Mouse (Mus musculus): Measurements from ENCODE around the gene Gaa. TPM values are rescaled to one million over a fixed set of nuclear protein-coding genes. Genes with fewer than 3 reads are reported as not detected.
A peak's percentile ranks its signal among the peaks of the same experiment; 100 is the strongest.
"Not testable (repeated sequence)": the region's sequence is repeated elsewhere in the genome, so short reads cannot be mapped to it uniquely, and the experiment has no call there.

Gaa gene
- polyA plus RNA-seq, 1 experiment, result 94.8 TPM

- TF ChIP-seq CTCF (IDR thresholded peaks at IDR 0.05; ENCODE audit: borderline replicate concordance, control insufficient read depth, extremely low read depth, insufficient read depth, low read length, poor library complexity) (no peak), POLR2A (IDR thresholded peaks at IDR 0.05; ENCODE audit: control insufficient read depth, extremely low read depth, insufficient read depth, low read length, poor library complexity) (no peak)
- H3K27me3 ChIP-seq (ENCODE audit: control insufficient read depth, insufficient read depth, low read length), result no peaks in the 10 kb centered on the region
- no peak overlapping the region for H3K27ac ChIP-seq (ENCODE audit: control insufficient read depth, insufficient read depth, low read length)
- WGBS, result 86% methylated on average over 17 of the region's 17 CpGs
- no peak for DNase-seq
- peaks cover 25% of the 10 kb centered on the region for H3K4me1 ChIP-seq (replicated peaks; ENCODE audit: control insufficient read depth, insufficient read depth, low read length)
- H3K36me3 ChIP-seq (ENCODE audit: control insufficient read depth, insufficient read depth, low read length), result no peaks in the 10 kb centered on the region
- H3K4me3 ChIP-seq (ENCODE audit: control insufficient read depth, insufficient read depth, low read length), result no peak overlapping the region
These were observed 16.7 kb upstream of the Gaa start for GRCm38 (mm10) chr11:119250998-119251397.

DNA sequence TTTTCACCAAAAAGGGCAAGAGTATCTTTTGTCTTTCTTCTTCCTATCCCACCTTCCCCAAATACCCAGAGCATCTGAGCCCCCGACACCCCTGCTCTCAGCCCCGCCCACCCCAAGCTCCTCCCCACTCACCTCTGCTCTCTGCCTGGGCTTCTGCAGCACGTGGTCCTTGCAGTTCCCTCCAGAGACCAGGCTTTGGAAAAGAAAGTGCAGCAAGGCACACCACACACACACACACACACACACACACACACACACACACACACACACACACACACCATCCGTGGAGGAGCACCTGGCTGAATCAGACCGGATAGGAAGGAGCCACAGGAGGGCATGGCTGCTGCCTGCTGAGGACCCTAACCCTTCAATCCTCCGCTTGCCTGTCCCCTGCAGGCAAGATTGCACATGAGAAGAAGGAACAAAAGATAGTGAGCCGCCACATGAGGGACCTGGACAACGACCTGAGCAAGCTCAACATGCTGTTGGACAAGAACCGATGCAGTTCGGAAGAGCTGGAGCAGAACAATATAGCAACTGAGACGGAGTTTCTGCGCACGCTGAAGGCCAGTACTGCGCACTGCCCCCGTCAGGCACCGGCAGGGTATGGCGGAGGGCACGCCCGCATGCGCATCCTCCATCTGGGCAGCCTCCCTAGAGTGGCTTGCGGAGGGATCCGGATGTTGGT, 14.7 kb upstream of the Gaa start:
- H3K36me3 ChIP-seq (ENCODE audit: control insufficient read depth, insufficient read depth, low read length), result no peaks in the 10 kb centered on the region
- 6% methylated on average over 22 of the region's 22 CpGs for WGBS
- H3K27me3 ChIP-seq (ENCODE audit: control insufficient read depth, insufficient read depth, low read length), result no peaks in the 10 kb centered on the region
- peak; percentile 72; the same call in 1 of the 2 replicates for TF ChIP-seq CTCF (IDR thresholded peaks at IDR 0.05; ENCODE audit: borderline replicate concordance, control insufficient read depth, extremely low read depth, insufficient read depth, low read length, poor library complexity)
- peak; percentile 28; the same call in 1 of the 2 replicates for TF ChIP-seq POLR2A (IDR thresholded peaks at IDR 0.05; ENCODE audit: control insufficient read depth, extremely low read depth, insufficient read depth, low read length, poor library complexity)
- no peak overlapping the region for H3K27ac ChIP-seq (ENCODE audit: control insufficient read depth, insufficient read depth, low read length)
- DNase-seq, result peak; percentile 66
- peaks cover 25% of the 10 kb centered on the region for H3K4me1 ChIP-seq (replicated peaks; ENCODE audit: control insufficient read depth, insufficient read depth, low read length)
- H3K4me3 ChIP-seq (ENCODE audit: control insufficient read depth, insufficient read depth, low read length), result peak overlapping the region; percentile 15

DNA sequence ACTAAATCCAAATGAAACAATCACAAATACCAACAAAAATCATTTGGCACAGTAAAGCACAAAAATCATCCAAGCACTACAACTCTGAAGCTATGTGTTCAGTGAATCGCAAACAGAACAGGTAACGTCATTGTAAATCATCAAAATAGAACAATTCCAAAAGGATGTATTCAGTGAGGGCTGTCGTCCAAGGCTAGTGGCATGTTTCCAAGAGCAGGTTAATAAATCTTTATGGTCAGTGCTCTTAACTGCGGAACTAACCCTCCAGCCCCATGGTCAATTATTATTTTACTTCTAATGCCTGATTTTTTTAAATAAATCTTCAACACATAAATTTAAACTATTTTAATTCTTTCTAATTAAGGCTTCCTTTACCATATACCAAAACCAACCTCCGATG, 11.1 kb upstream of the Gaa start:
- H3K4me3 ChIP-seq (ENCODE audit: control insufficient read depth, insufficient read depth, low read length), result not testable (repeated sequence)

GRCm38 (mm10) chr11:119258216-119258571, 9.5 kb upstream of the Gaa start:
- H3K4me3 ChIP-seq (ENCODE audit: control insufficient read depth, insufficient read depth, low read length), result 0 out of 2 replicates have a peak overlapping the region, but pooled peaks have one; percentile 44
- H3K4me1 ChIP-seq (replicated peaks; ENCODE audit: control insufficient read depth, insufficient read depth, low read length), result peaks cover 7% of the 10 kb centered on the region
- no peaks in the 10 kb centered on the region for H3K36me3 ChIP-seq (ENCODE audit: control insufficient read depth, insufficient read depth, low read length)
- DNase-seq, result no peak
- H3K27ac ChIP-seq (ENCODE audit: control insufficient read depth, insufficient read depth, low read length), result no peak overlapping the region
- no peaks in the 10 kb centered on the region for H3K27me3 ChIP-seq (ENCODE audit: control insufficient read depth, insufficient read depth, low read length)
- no peak for TF ChIP-seq CTCF (IDR thresholded peaks at IDR 0.05; ENCODE audit: borderline replicate concordance, control insufficient read depth, extremely low read depth, insufficient read depth, low read length, poor library complexity)
- no peak for TF ChIP-seq POLR2A (IDR thresholded peaks at IDR 0.05; ENCODE audit: control insufficient read depth, extremely low read depth, insufficient read depth, low read length, poor library complexity)
- WGBS, result 68% methylated on average over 9 of the region's 9 CpGs

More for the DNA sequence above, 11.1 kb upstream of the Gaa start:
- not testable (repeated sequence) for H3K27me3 ChIP-seq (ENCODE audit: control insufficient read depth, insufficient read depth, low read length); DNase-seq; H3K36me3 ChIP-seq (ENCODE audit: control insufficient read depth, insufficient read depth, low read length); H3K27ac ChIP-seq (ENCODE audit: control insufficient read depth, insufficient read depth, low read length)
- 98% methylated on average over 5 of the region's 5 CpGs for WGBS
- peaks cover 19% of the 10 kb centered on the region for H3K4me1 ChIP-seq (replicated peaks; ENCODE audit: control insufficient read depth, insufficient read depth, low read length)

- Histone ChIP-seq H3K27me3 (ENCODE audit: control insufficient read depth, insufficient read depth, low read length) (no peaks in the 10 kb centered on the region), H3K36me3 (ENCODE audit: control insufficient read depth, insufficient read depth, low read length) (no peaks in the 10 kb centered on the region), H3K27ac (ENCODE audit: control insufficient read depth, insufficient read depth, low read length) (peak overlapping the region; percentile 46), H3K4me3 (ENCODE audit: control insufficient read depth, insufficient read depth, low read length) (peak overlapping the region; percentile 44), H3K4me1 (replicated peaks; ENCODE audit: control insufficient read depth, insufficient read depth, low read length) (peaks cover 7% of the 10 kb centered on the region; the same call in 1 of the 2 replicates)
- no peak for TF ChIP-seq CTCF (IDR thresholded peaks at IDR 0.05; ENCODE audit: borderline replicate concordance, control insufficient read depth, extremely low read depth, insufficient read depth, low read length, poor library complexity)
- 71% methylated on average over 23 of the region's 23 CpGs for WGBS
- DNase-seq, result peak; percentile 41
These were observed 8.9 kb upstream of the Gaa start for GRCm38 (mm10) chr11:119258572-119259322.

DNA sequence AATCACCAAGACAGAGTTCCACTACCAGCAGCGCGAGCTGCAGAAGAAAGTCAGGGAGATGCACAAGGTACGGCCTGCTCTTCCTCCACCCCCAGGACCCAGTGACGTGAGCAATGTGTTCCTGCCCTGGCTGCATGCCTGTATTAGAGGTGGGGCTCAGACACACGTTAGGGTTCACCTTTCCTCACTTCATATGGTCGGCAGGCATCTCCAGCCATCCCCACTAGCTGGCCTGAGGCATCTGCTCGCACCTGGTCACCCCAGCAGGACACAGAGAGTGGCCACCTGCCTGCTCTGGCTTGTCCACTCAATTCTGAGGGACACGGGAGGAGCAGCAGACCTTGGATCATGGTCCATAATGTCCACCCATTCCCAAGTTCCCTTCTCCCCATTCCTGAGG, 7.7 kb upstream of the Gaa start:
- whole genome bisulfite sequencing, result 92% methylated on average over 8 of the region's 8 CpGs

More for the DNA sequence above, 7.7 kb upstream of the Gaa start:
- DNase-seq, result no peak
- H3K4me1 ChIP-seq (replicated peaks; ENCODE audit: control insufficient read depth, insufficient read depth, low read length), result peaks cover 7% of the 10 kb centered on the region; the same call in 1 of the 2 replicates
- no peaks in the 10 kb centered on the region for H3K27me3 ChIP-seq (ENCODE audit: control insufficient read depth, insufficient read depth, low read length)
- H3K36me3 ChIP-seq (ENCODE audit: control insufficient read depth, insufficient read depth, low read length), result no peaks in the 10 kb centered on the region
- H3K4me3 ChIP-seq (ENCODE audit: control insufficient read depth, insufficient read depth, low read length), result no peak overlapping the region
- no peak for TF ChIP-seq POLR2A (IDR thresholded peaks at IDR 0.05; ENCODE audit: control insufficient read depth, extremely low read depth, insufficient read depth, low read length, poor library complexity)
- H3K27ac ChIP-seq (ENCODE audit: control insufficient read depth, insufficient read depth, low read length), result no peak overlapping the region
